Mouse (Mus musculus): ENCODE results near the gene Fgf15. TPM values are rescaled to one million over a fixed set of nuclear protein-coding genes. Genes with fewer than 3 reads are reported as not detected.

The Fgf15 gene
- total and polyA plus RNA-seq, 3 experiments, result 16.6 to 19.1 TPM; not detected in 1

GRCm38 (mm10) chr7:144940003-144940571, 43.8 kb downstream of the Fgf15 start:
- no peak for DNase-seq (ENCODE audit: low read depth, low spot score)
- TF ChIP-seq NELFE (IDR thresholded peaks at IDR 0.05; ENCODE audit: low read depth, low read length) (no peak), UBTF (IDR thresholded peaks at IDR 0.05; ENCODE audit: borderline replicate concordance, insufficient read depth, low read depth, low read length) (no peak), CHD2 (IDR thresholded peaks at IDR 0.05; ENCODE audit: low read length) (no peak), MAZ (IDR thresholded peaks at IDR 0.05; ENCODE audit: low read depth, low read length) (no peak), MAX (IDR thresholded peaks at IDR 0.05; ENCODE audit: low read length) (no peak), RCOR1 (IDR thresholded peaks at IDR 0.05; ENCODE audit: low read depth, low read length) (no peak), NRF1 (IDR thresholded peaks at IDR 0.05; ENCODE audit: insufficient read depth, low read depth, low read length, poor library complexity, severe bottlenecking) (no peak), CTCF (IDR thresholded peaks at IDR 0.05 in 2 of 3, conservative IDR thresholded peaks at IDR 0.05 in 1 of 3; ENCODE audit: control insufficient read depth in 1 of 3, insufficient read depth in 1 of 3, low read depth in 2 of 3, low read length in 3 of 3, poor library complexity in 1 of 3, severe bottlenecking in 1 of 3) (no peak), USF2 (IDR thresholded peaks at IDR 0.05; ENCODE audit: borderline replicate concordance in 1 of 2, insufficient read depth in 1 of 2, low read depth in 1 of 2, low read length in 2 of 2) (no peak), MYC (IDR thresholded peaks at IDR 0.05; ENCODE audit: low read depth, low read length) (no peak), RAD21 (IDR thresholded peaks at IDR 0.05; ENCODE audit: low read depth, low read length) (no peak), BHLHE40 (IDR thresholded peaks at IDR 0.05; ENCODE audit: borderline replicate concordance, low read depth, low read length) (no peak), ZMIZ1 (IDR thresholded peaks at IDR 0.05; ENCODE audit: low read depth, low read length) (no peak), ZNF384 (IDR thresholded peaks at IDR 0.05; ENCODE audit: low read depth, low read length) (no peak)
- no peaks in the 10 kb centered on the region for H3K36me3 ChIP-seq (ENCODE audit: control insufficient read depth in 1 of 2, insufficient read depth in 2 of 2, low read length in 2 of 2)
- H3K9ac ChIP-seq (ENCODE audit: control insufficient read depth, low read depth, low read length, poor library complexity, severe bottlenecking), result no peak overlapping the region
- no peaks in the 10 kb centered on the region for H3K9me3 ChIP-seq (replicated peaks; ENCODE audit: insufficient read depth, low read length)
- H3K27me3 ChIP-seq (ENCODE audit: control insufficient read depth in 1 of 2, insufficient read depth in 2 of 2, low read length in 2 of 2), result no peaks in the 10 kb centered on the region
- no peak overlapping the region for H3K4me3 ChIP-seq (ENCODE audit: control insufficient read depth in 1 of 2, insufficient read depth in 1 of 2, low read depth in 2 of 2, low read length in 2 of 2)
- H3K27ac ChIP-seq (ENCODE audit: control insufficient read depth, low read depth, low read length), result no peak overlapping the region
- no peaks in the 10 kb centered on the region for H3K79me2 ChIP-seq (ENCODE audit: control insufficient read depth, insufficient read depth, low read length, poor library complexity)
- H3K4me1 ChIP-seq (ENCODE audit: control insufficient read depth in 1 of 2, insufficient read depth in 2 of 2, low read length in 2 of 2), result no peaks in the 10 kb centered on the region

DNA sequence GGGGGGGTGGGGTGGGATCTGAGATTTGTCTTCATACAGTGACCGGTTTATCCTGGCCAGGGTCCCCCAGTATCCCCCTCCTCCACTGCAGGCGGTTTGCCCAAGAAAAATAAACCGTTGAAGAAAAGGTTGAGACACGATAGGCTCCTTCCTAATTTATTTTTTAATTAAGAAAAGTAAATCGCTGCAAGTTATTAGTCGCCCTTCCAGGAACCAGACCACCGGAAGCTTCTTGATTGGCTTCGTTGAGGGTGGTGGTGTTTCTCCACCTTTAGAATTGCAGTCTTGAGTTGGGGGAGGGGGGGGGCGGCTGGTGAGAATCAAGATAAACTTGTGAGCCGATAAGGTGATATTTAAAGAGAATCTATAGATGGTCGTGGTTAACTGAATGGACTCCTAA, 44.3 kb downstream of the Fgf15 start:
- TF ChIP-seq RCOR1 (IDR thresholded peaks at IDR 0.05; ENCODE audit: low read depth, low read length), result no peak
- no peak for TF ChIP-seq CHD1 (IDR thresholded peaks at IDR 0.05; ENCODE audit: low read depth, low read length)
- no peak overlapping the region for H3K9ac ChIP-seq (ENCODE audit: control insufficient read depth, low read depth, low read length, poor library complexity, severe bottlenecking)
- H3K4me3 ChIP-seq (ENCODE audit: control insufficient read depth in 1 of 2, insufficient read depth in 1 of 2, low read depth in 2 of 2, low read length in 2 of 2), result no peak overlapping the region
- DNase-seq (ENCODE audit: low read depth, low spot score), result no peak
- H3K27ac ChIP-seq (ENCODE audit: control insufficient read depth, low read depth, low read length), result no peak overlapping the region
- H3K4me1 ChIP-seq (ENCODE audit: control insufficient read depth in 1 of 2, insufficient read depth in 2 of 2, low read length in 2 of 2), result no peaks in the 10 kb centered on the region
- H3K9me3 ChIP-seq (replicated peaks; ENCODE audit: insufficient read depth, low read length), result no peaks in the 10 kb centered on the region
- H3K36me3 ChIP-seq (ENCODE audit: control insufficient read depth in 1 of 2, insufficient read depth in 2 of 2, low read length in 2 of 2), result no peaks in the 10 kb centered on the region
- no peaks in the 10 kb centered on the region for H3K27me3 ChIP-seq (ENCODE audit: control insufficient read depth in 1 of 2, insufficient read depth in 2 of 2, low read length in 2 of 2)
- no peaks in the 10 kb centered on the region for H3K79me2 ChIP-seq (ENCODE audit: control insufficient read depth, insufficient read depth, low read length, poor library complexity)
